Mouse (Mus musculus) brain, embryonic 14.5 days (tissue): ENCODE measurements around the gene Zfp811.

Experiments
- CTCF ChIP-seq: fragments of 200-500 bp; IDR thresholded peaks from 2 replicates; pipeline ENCODE4 v1.5.1; 2012; ENCODE audit warnings: inconsistent platforms, mild to moderate bottlenecking, moderate library complexity, borderline replicate concordance; ENCODE audit not compliant: insufficient read depth, insufficient read length; ENCODE audit errors: extremely low read depth
- POLR2A ChIP-seq: fragments of 200-500 bp; IDR thresholded peaks from 2 replicates; pipeline ENCODE4 v1.6.1; 2012; ENCODE audit warnings: mild to moderate bottlenecking, inconsistent platforms, borderline replicate concordance; ENCODE audit not compliant: poor library complexity, insufficient read depth, insufficient read length, severe bottlenecking; ENCODE audit errors: extremely low read depth

- TF ChIP-seq POLR2A (no peak), CTCF (no peak)
These were observed 43.3 kb downstream of the Zfp811 start for GRCm38 (mm10) chr17:32766422-32766821.
